Mouse (Mus musculus): ENCODE results near the gene C130060K24Rik. TPM values are rescaled to one million over a fixed set of nuclear protein-coding genes. Genes with fewer than 3 reads are reported as not detected.

C130060K24Rik gene
- not detected in 4 replicates for total RNA-seq (2023; ENCODE audit: inconsistent age)

GRCm38 (mm10) chr6:65380918-65381772, at the start of gene C130060K24Rik:
C130060K24Rik (plus strand) TSS chr6:65381105.

Other genes with a start within 250 kb of the C130060K24Rik start
- 15.0 to 16.4 TPM (median 16.1 TPM) in 4 replicates for gene Hpgds, start 236.2 kb upstream of the C130060K24Rik start, total RNA-seq (2023; ENCODE audit: inconsistent age)
- gene Tnip3, start 144.2 kb downstream of the C130060K24Rik start, total RNA-seq (2023; ENCODE audit: inconsistent age) = 0.13 TPM in 1 of 4 replicates, not detected in the others

All from B cell, adult (primary cell).